Mouse (Mus musculus) kidney, adult 2 months (tissue): Measurements from ENCODE around the gene Mphosph10.
A peak's percentile ranks its signal among the peaks of the same experiment; 100 is the strongest.

ENCODE experiments used
- CTCF ChIP-seq: fragments of 200-500 bp; conservative IDR thresholded peaks from 2 replicates; pipeline ENCODE4 v1.5.1; 2011; ENCODE audit warnings: low read depth, mild to moderate bottlenecking, control low read depth, low read length, moderate library complexity, mixed read lengths; ENCODE audit not compliant: insufficient read depth, insufficient read length
- POLR2A ChIP-seq: fragments of 200-500 bp; IDR thresholded peaks from one replicate; pipeline ENCODE4 v1.6.1; 2011; ENCODE audit warnings: low read depth, low read length, control low read depth

DNA sequence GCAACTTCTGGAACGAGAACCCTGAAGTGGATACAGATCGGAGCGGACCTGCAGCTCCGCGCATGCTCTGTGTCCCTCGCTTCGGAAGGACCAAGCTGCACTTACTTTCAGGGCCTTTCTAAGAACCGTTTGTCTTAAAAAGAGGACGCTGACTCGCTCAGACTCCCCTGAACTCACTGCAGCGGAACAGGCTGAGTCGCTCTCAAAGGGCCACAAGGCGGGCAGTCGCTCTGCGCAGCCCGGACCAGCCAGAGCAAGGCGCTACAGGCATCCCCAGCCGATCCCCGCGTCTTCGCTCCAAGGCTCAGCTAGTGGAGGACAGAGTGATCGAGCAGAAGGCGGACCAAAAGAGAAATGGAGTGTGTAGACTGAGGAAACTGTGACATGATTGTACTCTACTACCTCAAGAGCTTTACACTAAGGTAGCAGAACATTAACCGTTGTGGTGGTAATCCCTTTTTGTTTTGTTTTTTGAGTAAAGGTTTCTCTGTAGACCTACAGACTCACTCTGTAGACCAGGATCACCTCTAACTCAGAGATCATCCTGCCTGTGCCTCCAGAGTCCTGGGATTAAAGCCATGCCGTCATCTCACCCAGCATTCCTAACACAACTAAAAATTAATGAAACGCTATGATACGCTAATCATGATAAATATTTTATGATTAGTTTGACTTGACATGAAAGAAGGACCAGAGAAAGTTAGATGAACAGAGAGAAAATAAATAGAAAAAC lies 18.1 kb downstream of the Mphosph10 start, which contains the start of gene Fan1:
- peak; percentile 39 for TF ChIP-seq CTCF
- peak; percentile 42 for TF ChIP-seq POLR2A
